Comparison of ENCODE assay signal across 8 mouse cellular contexts in the genomic region with DNA sequence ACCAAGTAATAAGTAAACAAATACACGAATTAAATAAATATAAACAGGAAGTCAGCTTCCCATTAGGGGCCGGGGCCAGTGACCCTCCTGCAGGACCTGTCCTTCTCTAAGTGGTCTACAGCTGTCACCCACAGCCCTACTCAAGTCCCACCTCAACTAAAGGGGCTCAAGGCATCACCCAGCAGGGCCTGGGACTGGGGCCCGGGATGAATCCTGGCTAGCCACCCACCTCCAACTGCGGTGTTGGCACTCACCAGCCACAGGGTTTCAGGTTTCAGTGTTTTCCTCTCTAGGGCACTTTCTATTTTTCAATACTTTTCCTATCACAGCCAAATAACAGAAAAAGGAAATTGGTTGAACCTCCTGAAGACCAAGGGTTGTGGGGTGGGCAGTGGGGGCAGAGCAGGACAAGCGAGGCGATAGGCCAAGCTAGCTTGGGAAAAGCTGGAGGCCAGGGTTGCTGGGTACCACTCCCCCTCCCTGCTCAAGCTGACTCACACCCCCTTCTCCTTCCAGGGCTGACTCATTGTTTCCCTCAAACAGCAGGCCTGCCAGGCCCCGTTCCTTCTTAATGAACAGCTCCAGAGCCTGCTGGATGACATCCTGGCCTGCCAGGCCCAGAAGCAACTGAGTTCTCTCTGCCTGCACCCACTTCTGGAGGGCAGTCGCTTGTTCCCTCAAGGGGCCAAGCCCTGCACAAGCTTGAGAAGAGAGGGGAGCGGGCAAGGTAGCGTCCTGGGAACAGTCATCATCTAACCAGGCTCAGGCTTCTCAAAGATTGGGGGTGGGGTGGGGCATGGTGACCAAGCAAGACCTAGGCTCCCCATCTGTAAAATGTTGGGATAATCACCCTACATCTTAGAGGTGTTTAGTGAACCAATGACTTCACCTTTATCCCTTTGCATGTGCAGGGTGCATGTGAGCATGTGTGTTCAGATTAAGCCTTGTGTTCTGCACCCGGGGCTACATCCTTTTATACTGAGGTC. TPM values are rescaled to one million over a fixed set of nuclear protein-coding genes. Genes with fewer than 3 reads are reported as not detected.
DNase-seq lines count a peak whose midpoint lies in the region; ATAC-seq and TF ChIP-seq lines count a peak whose summit lies in the region.

No protein-coding gene starts in this region.

- peak overlapping the region; percentile 28; the same call in 1 of the 2 replicates for H3K27ac ChIP-seq in brown adipose tissue, adult 24 weeks (replicated peaks; ENCODE audit: low read depth, low read length)
- 0 out of 2 replicates have a peak overlapping the region, but pooled peaks have one; percentile 19 for H3K27ac ChIP-seq in forebrain, embryonic 11.5 days (ENCODE audit: low read depth, low read length)
- H3K27ac ChIP-seq in heart, embryonic 13.5 days (replicated peaks) = peak overlapping the region; percentile 85
- H3K27ac ChIP-seq in kidney, embryonic 14.5 days (ENCODE audit: low read depth, low read length) = peak overlapping the region; percentile 65; the same call in 1 of the 2 replicates
- peak overlapping the region; percentile 89 for H3K27ac ChIP-seq in limb, embryonic 12.5 days
- no peak overlapping the region for H3K27ac ChIP-seq in midbrain, embryonic 14.5 days (replicated peaks; ENCODE audit: low read depth, low read length)

- no peaks in the 10 kb centered on the region for H3K9me3 ChIP-seq in G1E (replicated peaks)
- H3K9me3 ChIP-seq in forebrain, embryonic 11.5 days (ENCODE audit: control insufficient read depth, low read length) = no peaks in the 10 kb centered on the region
- no peaks in the 10 kb centered on the region for H3K9me3 ChIP-seq in heart, embryonic 13.5 days
- no peaks in the 10 kb centered on the region for H3K9me3 ChIP-seq in kidney, embryonic 14.5 days (ENCODE audit: control insufficient read depth, low read length)
- no peaks in the 10 kb centered on the region for H3K9me3 ChIP-seq in limb, embryonic 12.5 days
- no peaks in the 10 kb centered on the region for H3K9me3 ChIP-seq in midbrain, embryonic 14.5 days (ENCODE audit: control insufficient read depth, low read length)

- H3K4me3 ChIP-seq in G1E (ENCODE audit: low read depth, low read length) = peak overlapping the region; percentile 51; the same call in 1 of the 2 replicates
- H3K4me3 ChIP-seq in brown adipose tissue, adult 24 weeks (ENCODE audit: insufficient read depth, low read depth, low read length) = no peak overlapping the region
- no peak overlapping the region for H3K4me3 ChIP-seq in forebrain, embryonic 11.5 days (ENCODE audit: low read depth, low read length)
- H3K4me3 ChIP-seq in heart, embryonic 13.5 days = no peak overlapping the region
- no peak overlapping the region for H3K4me3 ChIP-seq in kidney, embryonic 14.5 days (ENCODE audit: low read length)
- no peak overlapping the region for H3K4me3 ChIP-seq in limb, embryonic 12.5 days (replicated peaks)
- H3K4me3 ChIP-seq in midbrain, embryonic 14.5 days (replicated peaks; ENCODE audit: low read depth, low read length) = no peak overlapping the region

- no peak overlapping the region for H3K4me2 ChIP-seq in forebrain, embryonic 11.5 days (ENCODE audit: low read depth, low read length, severe bottlenecking)
- H3K4me2 ChIP-seq in heart, embryonic 13.5 days = peak overlapping the region; percentile 41
- no peak overlapping the region for H3K4me2 ChIP-seq in kidney, embryonic 14.5 days (replicated peaks; ENCODE audit: low read depth, low read length)
- H3K4me2 ChIP-seq in limb, embryonic 12.5 days = peak overlapping the region; percentile 17; the same call in 1 of the 2 replicates
- no peak overlapping the region for H3K4me2 ChIP-seq in midbrain, embryonic 14.5 days (ENCODE audit: low read length)

- H3K36me3 ChIP-seq in G1E (replicated peaks) = no peaks in the 10 kb centered on the region
- H3K36me3 ChIP-seq in forebrain, embryonic 11.5 days (ENCODE audit: control insufficient read depth, insufficient read depth, low read length) = no peaks in the 10 kb centered on the region
- no peaks in the 10 kb centered on the region for H3K36me3 ChIP-seq in heart, embryonic 13.5 days
- no peaks in the 10 kb centered on the region for H3K36me3 ChIP-seq in kidney, embryonic 14.5 days (ENCODE audit: control insufficient read depth, insufficient read depth, low read length)
- H3K36me3 ChIP-seq in limb, embryonic 12.5 days = no peaks in the 10 kb centered on the region
- no peaks in the 10 kb centered on the region for H3K36me3 ChIP-seq in midbrain, embryonic 14.5 days (ENCODE audit: control insufficient read depth, insufficient read depth, low read length)

- H3K9ac ChIP-seq in forebrain, embryonic 11.5 days (ENCODE audit: low read length) = no peak overlapping the region
- peak overlapping the region; percentile 59 for H3K9ac ChIP-seq in heart, embryonic 13.5 days
- peak overlapping the region; percentile 23; the same call in 1 of the 2 replicates for H3K9ac ChIP-seq in kidney, embryonic 14.5 days (ENCODE audit: low read depth, low read length)
- no peak overlapping the region for H3K9ac ChIP-seq in limb, embryonic 12.5 days (replicated peaks)
- H3K9ac ChIP-seq in midbrain, embryonic 14.5 days (replicated peaks; ENCODE audit: low read length) = no peak overlapping the region

- DNase-seq in G1E (ENCODE audit: low spot score) = peak; percentile 50
- peak; percentile 67 for DNase-seq in forebrain, embryonic 11.5 days (ENCODE audit: low spot score)
- peak; percentile 61 for DNase-seq in midbrain, embryonic 14.5 days
- peak; percentile 45 for DNase-seq in urinary bladder, postnatal 10 days (ENCODE audit: low spot score)

- H3K27me3 ChIP-seq in G1E (ENCODE audit: insufficient read depth, low read length) = no peaks in the 10 kb centered on the region
- H3K27me3 ChIP-seq in forebrain, embryonic 11.5 days (ENCODE audit: control insufficient read depth, insufficient read depth, low read length) = no peaks in the 10 kb centered on the region; the same call in 1 of the 2 replicates
- H3K27me3 ChIP-seq in heart, embryonic 13.5 days (replicated peaks) = no peaks in the 10 kb centered on the region
- no peaks in the 10 kb centered on the region; the same call in 1 of the 2 replicates for H3K27me3 ChIP-seq in kidney, embryonic 14.5 days (ENCODE audit: control insufficient read depth, insufficient read depth, low read length)
- peaks cover 11% of the 10 kb centered on the region for H3K27me3 ChIP-seq in limb, embryonic 12.5 days
- H3K27me3 ChIP-seq in midbrain, embryonic 14.5 days (ENCODE audit: control insufficient read depth, insufficient read depth, low read length) = no peaks in the 10 kb centered on the region

- peak; percentile 16; the same call in 1 of the 2 replicates for ATAC-seq in G1E (ENCODE audit: extremely low read depth, insufficient number of reproducible peaks, low FRiP score, poor library complexity, severe bottlenecking)
- ATAC-seq in forebrain, embryonic 11.5 days (replicated peaks; ENCODE audit: low FRiP score) = peak; percentile 69
- peak; percentile 78 for ATAC-seq in heart, embryonic 13.5 days (ENCODE audit: extremely low read depth, insufficient number of reproducible peaks, low FRiP score, low TSS enrichment)
- ATAC-seq in kidney, embryonic 14.5 days (ENCODE audit: low FRiP score, low TSS enrichment) = peak; percentile 47
- ATAC-seq in limb, embryonic 12.5 days (ENCODE audit: insufficient number of reproducible peaks, insufficient read depth, low FRiP score, low TSS enrichment, low read depth) = peak; percentile 67
- ATAC-seq in midbrain, embryonic 14.5 days (ENCODE audit: low FRiP score, low TSS enrichment) = no peak

- 26% methylated on average over 11 of the region's 11 CpGs for WGBS in forebrain, embryonic 11.5 days
- WGBS in heart, embryonic 13.5 days = 24% methylated on average over 11 of the region's 11 CpGs
- 45% methylated on average over 11 of the region's 11 CpGs for WGBS in kidney, embryonic 14.5 days
- 33% methylated on average over 11 of the region's 11 CpGs for WGBS in limb, embryonic 12.5 days
- WGBS in midbrain, embryonic 14.5 days = 34% methylated on average over 11 of the region's 11 CpGs

- peaks cover 96% of the 10 kb centered on the region for H3K4me1 ChIP-seq in G1E (ENCODE audit: insufficient read depth, low read depth, low read length)
- peaks cover 32% of the 10 kb centered on the region for H3K4me1 ChIP-seq in brown adipose tissue, adult 24 weeks (ENCODE audit: control insufficient read depth, insufficient read depth, insufficient read length, low read length)
- H3K4me1 ChIP-seq in forebrain, embryonic 11.5 days (replicated peaks; ENCODE audit: control insufficient read depth, insufficient read depth, low read length) = peaks cover 24% of the 10 kb centered on the region
- peaks cover 93% of the 10 kb centered on the region for H3K4me1 ChIP-seq in heart, embryonic 13.5 days
- peaks cover 35% of the 10 kb centered on the region for H3K4me1 ChIP-seq in kidney, embryonic 14.5 days (ENCODE audit: control insufficient read depth, insufficient read depth, low read length)
- H3K4me1 ChIP-seq in limb, embryonic 12.5 days (replicated peaks) = peaks cover 57% of the 10 kb centered on the region
- peaks cover 18% of the 10 kb centered on the region for H3K4me1 ChIP-seq in midbrain, embryonic 14.5 days (ENCODE audit: control insufficient read depth, insufficient read depth, low read length)

- TF ChIP-seq CTCF in G1E (IDR thresholded peaks at IDR 0.05; ENCODE audit: low read depth, low read length) = no peak

RNA-seq across cellular contexts. Expression of a gene that starts 39.0 kb away (rescaled TPM):
- total RNA-seq in G1E (2014; fragmentation: Nextera tagmentation) (417 and 437 TPM in 2 replicates), G1E (2017) (112 TPM in 2 replicates)
- polyA plus RNA-seq in G1E (2012) = 884 and 1,243 TPM in 2 replicates
- 90.6 and 103 TPM in 2 replicates for polyA plus RNA-seq in brown adipose tissue, adult 24 weeks (2012; ENCODE audit: insufficient read depth, insufficient read length, missing spikeins)
- polyA plus RNA-seq in forebrain, embryonic 11.5 days (2014; fragmentation: Nextera tagmentation; extraction: Ambion mirVana) = 11.9 and 15.3 TPM in 2 replicates
- 5.6 and 6.2 TPM in 2 replicates for polyA plus RNA-seq in heart, embryonic 13.5 days (2015; fragmentation: Nextera tagmentation; extraction: Ambion mirVana)
- polyA plus RNA-seq in kidney, embryonic 14.5 days (2014; fragmentation: Nextera tagmentation; extraction: Ambion mirVana) = 22.5 and 24.3 TPM in 2 replicates
- 27.9 and 32.7 TPM in 2 replicates for polyA plus RNA-seq in limb, embryonic 12.5 days (2016; fragmentation: Nextera tagmentation; extraction: Ambion mirVana)
- 4.6 and 6.4 TPM in 2 replicates for polyA plus RNA-seq in midbrain, embryonic 14.5 days (2014; fragmentation: Nextera tagmentation; extraction: Ambion mirVana)

Comparison
In these comparisons a context has a peak if more than half of its experiments do, and no peak if none do; other contexts are left out.
1. H3K4me2 ChIP-seq: peak in heart, embryonic 13.5 days (single experiment) and limb, embryonic 12.5 days (single experiment); none in forebrain, embryonic 11.5 days (single experiment), kidney, embryonic 14.5 days (single experiment) and midbrain, embryonic 14.5 days (single experiment).
2. H3K9ac ChIP-seq: peak in heart, embryonic 13.5 days (single experiment) and kidney, embryonic 14.5 days (single experiment); none in forebrain, embryonic 11.5 days (single experiment), limb, embryonic 12.5 days (single experiment) and midbrain, embryonic 14.5 days (single experiment).
3. Peak in every context shown above with its lines, with median percentiles within 50 percentile points of each other: DNase-seq.